Mouse (Mus musculus): ENCODE results near the gene Tgfb1. TPM values are rescaled to one million over a fixed set of nuclear protein-coding genes. Genes with fewer than 3 reads are reported as not detected.
A peak's percentile ranks its signal among the peaks of the same experiment; 100 is the strongest.

Gene Tgfb1
- polyA plus RNA-seq, 1 experiment = 4,315 TPM

DNA sequence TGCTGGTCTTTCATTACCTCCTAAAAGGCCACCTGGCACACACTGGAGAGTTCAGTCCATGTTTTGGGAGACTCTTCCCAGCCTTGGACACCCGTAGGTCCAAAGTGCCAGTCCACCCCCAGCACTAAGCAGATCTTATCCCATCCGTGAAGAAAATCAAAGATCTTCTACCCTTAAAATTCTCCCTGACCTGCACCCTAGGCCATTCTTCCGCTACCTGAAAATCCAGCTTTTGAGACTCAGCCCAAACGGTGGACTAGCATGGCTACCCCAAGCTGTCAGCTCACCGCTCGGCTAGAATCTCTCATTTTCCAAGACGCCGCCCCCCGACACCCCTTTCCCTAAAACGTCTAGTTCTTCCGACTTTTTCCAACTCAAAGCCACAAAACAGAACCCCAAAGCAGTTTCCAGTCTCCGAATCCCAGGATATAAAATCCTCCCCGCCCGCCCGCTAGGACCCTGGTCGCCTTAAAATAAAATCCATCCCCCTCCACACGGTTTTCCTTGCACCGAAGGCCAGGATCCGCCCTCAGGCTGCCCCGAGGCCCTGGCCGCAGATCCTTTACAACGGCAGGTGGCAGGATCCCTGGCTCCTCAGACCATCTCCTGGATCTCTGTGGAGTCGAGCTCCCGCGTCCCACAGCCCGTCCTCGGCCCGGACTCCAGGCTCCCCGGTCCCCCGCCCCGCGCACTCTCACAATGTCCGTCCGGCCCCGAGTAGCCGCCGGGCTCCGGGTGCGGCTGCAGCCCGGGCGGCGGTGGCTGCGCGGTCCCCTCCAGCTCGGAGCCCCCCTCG, 67.0 kb downstream of the Tgfb1 start:
- TF ChIP-seq GATA1 (IDR thresholded peaks at IDR 0.05; ENCODE audit: borderline replicate concordance, low read length) (no peak), FLI1 (IDR thresholded peaks at IDR 0.05; ENCODE audit: low read length) (no peak)
- no peaks in the 10 kb centered on the region for H3K9me3 ChIP-seq

GRCm38 (mm10) chr7:25754439-25754737, 67.6 kb downstream of the Tgfb1 start:
- TF ChIP-seq FLI1 (IDR thresholded peaks at IDR 0.05; ENCODE audit: low read length) (no peak), GATA1 (IDR thresholded peaks at IDR 0.05; ENCODE audit: borderline replicate concordance, low read length) (no peak)
- H3K9me3 ChIP-seq = no peaks in the 10 kb centered on the region
- peaks cover 46% of the 10 kb centered on the region for H3K4me1 ChIP-seq

More for the DNA sequence above, 67.0 kb downstream of the Tgfb1 start:
- peaks cover 7% of the 10 kb centered on the region for H3K27me3 ChIP-seq (replicated peaks)
- peaks cover 40% of the 10 kb centered on the region for H3K36me3 ChIP-seq (replicated peaks; ENCODE audit: low read length)
- H3K4me3 ChIP-seq (replicated peaks) = peak overlapping the region; percentile 93
- H3K4me1 ChIP-seq = peaks cover 52% of the 10 kb centered on the region

More at GRCm38 (mm10) chr7:25754439-25754737, 67.6 kb downstream of the Tgfb1 start:
- Histone ChIP-seq H3K27me3 (replicated peaks) (peaks cover 11% of the 10 kb centered on the region), H3K36me3 (replicated peaks; ENCODE audit: low read length) (peaks cover 35% of the 10 kb centered on the region), H3K4me3 (replicated peaks) (peak overlapping the region; percentile 93)

Other genes starting within 250 kb of the Tgfb1 start
- gene Ceacam1, start 209.4 kb upstream of the Tgfb1 start, polyA plus RNA-seq (2012; ENCODE audit: insufficient read depth, low replicate concordance) = 1.4 TPM in 1 of 2 replicates, not detected in the other
- 1.4 and 2.9 TPM in 2 replicates for gene Ceacam2, start 147.1 kb upstream of the Tgfb1 start, polyA plus RNA-seq (2012; ENCODE audit: insufficient read depth, low replicate concordance)
- not detected in 2 replicates for gene Erich4, start 71.1 kb upstream of the Tgfb1 start, polyA plus RNA-seq (2012; ENCODE audit: insufficient read depth, low replicate concordance)
- 18.7 and 29.5 TPM in 2 replicates for gene Dmac2, start 67.6 kb upstream of the Tgfb1 start, polyA plus RNA-seq (2012; ENCODE audit: insufficient read depth, low replicate concordance)
- gene B3gnt8, start 60.3 kb upstream of the Tgfb1 start, polyA plus RNA-seq (2012; ENCODE audit: insufficient read depth, low replicate concordance) = 12.5 TPM in 1 of 2 replicates, not detected in the other
- gene Bckdha, start 28.0 kb upstream of the Tgfb1 start, polyA plus RNA-seq (2012; ENCODE audit: insufficient read depth, low replicate concordance) = 31.9 and 39.7 TPM in 2 replicates
- gene Exosc5, start 27.8 kb upstream of the Tgfb1 start, polyA plus RNA-seq (2012; ENCODE audit: insufficient read depth, low replicate concordance) = 233 and 501 TPM in 2 replicates
- 4.3 and 4.7 TPM in 2 replicates for gene Tmem91, start 11.8 kb upstream of the Tgfb1 start, polyA plus RNA-seq (2012; ENCODE audit: insufficient read depth, low replicate concordance)
- 89.8 and 105 TPM in 2 replicates for gene B9d2, start 6.2 kb upstream of the Tgfb1 start, polyA plus RNA-seq (2012; ENCODE audit: insufficient read depth, low replicate concordance)
- gene Ccdc97, start 32.1 kb downstream of the Tgfb1 start, polyA plus RNA-seq (2012; ENCODE audit: insufficient read depth, low replicate concordance) = 30.5 and 39.5 TPM in 2 replicates
- 168 and 350 TPM in 2 replicates for gene Hnrnpul1, start 67.8 kb downstream of the Tgfb1 start, polyA plus RNA-seq (2012; ENCODE audit: insufficient read depth, low replicate concordance)
- gene Axl, start 101.7 kb downstream of the Tgfb1 start, polyA plus RNA-seq (2012; ENCODE audit: insufficient read depth, low replicate concordance) = 7.4 and 18.0 TPM in 2 replicates
- gene Cyp2s1, start 129.9 kb downstream of the Tgfb1 start, polyA plus RNA-seq (2012; ENCODE audit: insufficient read depth, low replicate concordance) = not detected in 2 replicates
- gene Cyp2b10, start 210.6 kb downstream of the Tgfb1 start, polyA plus RNA-seq (2012; ENCODE audit: insufficient read depth, low replicate concordance) = 2.3 TPM in 1 of 2 replicates, not detected in the other